Mouse (Mus musculus) erythroblast, embryonic 14.5 days (primary cell): ENCODE results near the gene Smyd3. TPM values are rescaled to one million over a fixed set of nuclear protein-coding genes. Genes with fewer than 3 reads are reported as not detected.

Experiments used
- H3K27me3 ChIP-seq: 2 replicates; pipeline ENCODE4 v1.6.1; 2012; ENCODE audit warnings: inconsistent platforms; ENCODE audit not compliant: control insufficient read depth
- H3K36me3 ChIP-seq: 2 replicates; pipeline ENCODE4 v1.6.1; 2012; ENCODE audit warnings: mild to moderate bottlenecking, inconsistent platforms; ENCODE audit not compliant: control insufficient read depth
- H3K4me1 ChIP-seq: 2 replicates; pipeline ENCODE4 v1.6.1; 2012; ENCODE audit warnings: inconsistent platforms; ENCODE audit not compliant: control insufficient read depth
- H3K4me3 ChIP-seq: replicated peaks from 2 replicates; pipeline ENCODE3; 2012; ENCODE audit warnings: moderate library complexity, mild to moderate bottlenecking, inconsistent platforms
- H3K9me3 ChIP-seq: 2 replicates; pipeline ENCODE4 v1.6.1; 2012; ENCODE audit warnings: low read length, inconsistent platforms, mixed read lengths; ENCODE audit not compliant: control insufficient read depth
- GATA1 ChIP-seq: IDR thresholded peaks from 2 replicates; pipeline ENCODE4 v1.6.1; 2012; ENCODE audit warnings: low read length, inconsistent platforms, mixed read lengths
- TAL1 ChIP-seq: IDR thresholded peaks from 3 replicates; pipeline ENCODE4 v1.6.1; 2012; ENCODE audit warnings: low read length, inconsistent platforms, mixed read lengths
- polyA plus RNA-seq: library from polyadenylated mRNA; stranded (reverse); fragments of >175 nt; gene quantifications from 2 replicates; pipeline ENCODE4 v1.2.3, GENCODE M21; 2012

Smyd3 gene
- polyA plus RNA-seq, 1 experiment = 0.09 TPM

DNA sequence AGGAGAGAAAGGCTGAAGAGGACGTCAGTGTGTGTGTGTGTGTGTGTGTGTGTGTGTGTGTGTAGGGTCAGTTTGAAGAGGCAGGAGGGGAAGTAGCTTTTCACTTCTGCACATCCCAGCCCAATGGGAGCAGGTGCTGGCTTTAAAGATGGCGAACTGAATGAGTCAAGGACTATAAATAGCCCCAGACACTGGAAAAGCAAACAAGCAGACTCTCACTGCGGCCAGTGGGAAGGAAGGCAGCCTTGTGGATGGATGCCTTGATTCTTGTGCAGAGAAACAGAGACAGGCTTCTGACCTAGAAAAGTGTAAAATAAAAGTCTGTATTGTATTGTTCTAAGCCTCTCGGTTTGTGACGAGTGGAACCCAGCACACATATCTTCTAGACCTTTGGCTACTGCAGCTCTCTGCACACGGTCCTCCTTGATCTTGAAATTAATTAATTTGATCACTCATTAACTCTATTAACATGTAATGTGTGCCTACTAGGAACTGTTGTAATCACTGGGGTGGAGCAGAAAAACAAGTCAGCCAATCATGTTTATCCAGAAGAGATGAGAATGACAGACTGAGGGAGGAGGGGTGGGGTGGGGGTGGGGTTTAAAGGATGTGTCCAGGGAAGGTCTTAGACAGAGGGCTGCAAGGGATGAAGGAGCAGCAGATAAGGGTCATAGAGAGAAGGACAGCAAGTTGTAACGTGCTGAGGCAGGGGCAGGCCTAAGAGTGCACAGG, 463.3 kb downstream of the Smyd3 start:
- no peak for TF ChIP-seq GATA1
- TF ChIP-seq TAL1 = no peak
- H3K27me3 ChIP-seq = no peaks in the 10 kb centered on the region
- peaks cover 18% of the 10 kb centered on the region for H3K4me1 ChIP-seq
- H3K4me3 ChIP-seq = no peak overlapping the region
- no peaks in the 10 kb centered on the region for H3K9me3 ChIP-seq
- H3K36me3 ChIP-seq = no peaks in the 10 kb centered on the region

DNA sequence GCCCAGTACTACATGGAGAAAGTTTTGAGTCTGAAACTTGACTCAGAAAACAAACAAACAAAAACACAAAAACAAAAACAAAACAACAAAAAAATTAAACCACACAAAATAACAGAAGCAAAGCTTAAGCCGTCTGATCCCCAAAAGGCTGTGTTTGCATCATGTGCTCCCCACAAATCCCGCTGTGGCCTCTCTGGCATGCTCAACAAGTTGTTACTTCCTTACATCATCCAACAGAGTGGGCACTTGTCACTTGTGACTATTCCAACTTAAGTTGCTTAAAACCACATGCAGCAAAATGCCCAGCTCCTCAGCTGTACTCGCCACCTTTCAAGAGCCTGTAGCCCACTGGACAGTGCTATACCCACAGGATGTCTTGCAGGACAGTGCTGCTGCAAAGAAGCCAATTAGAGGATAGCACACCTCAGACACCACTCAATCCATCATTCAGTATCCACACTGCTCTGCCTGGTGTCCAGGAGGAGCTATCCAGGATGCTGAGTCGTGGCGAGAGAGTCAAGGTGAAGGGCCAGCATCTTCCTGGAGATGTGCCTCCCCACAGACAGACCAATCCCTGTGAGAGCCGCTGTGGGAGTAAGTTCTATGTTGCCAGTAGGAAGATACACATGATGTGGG, 465.2 kb downstream of the Smyd3 start:
- no peak for TF ChIP-seq TAL1
- TF ChIP-seq GATA1 = no peak
- Histone ChIP-seq H3K36me3 (no peaks in the 10 kb centered on the region), H3K4me1 (peaks cover 16% of the 10 kb centered on the region), H3K27me3 (no peaks in the 10 kb centered on the region), H3K9me3 (no peaks in the 10 kb centered on the region), H3K4me3 (no peak overlapping the region)

DNA sequence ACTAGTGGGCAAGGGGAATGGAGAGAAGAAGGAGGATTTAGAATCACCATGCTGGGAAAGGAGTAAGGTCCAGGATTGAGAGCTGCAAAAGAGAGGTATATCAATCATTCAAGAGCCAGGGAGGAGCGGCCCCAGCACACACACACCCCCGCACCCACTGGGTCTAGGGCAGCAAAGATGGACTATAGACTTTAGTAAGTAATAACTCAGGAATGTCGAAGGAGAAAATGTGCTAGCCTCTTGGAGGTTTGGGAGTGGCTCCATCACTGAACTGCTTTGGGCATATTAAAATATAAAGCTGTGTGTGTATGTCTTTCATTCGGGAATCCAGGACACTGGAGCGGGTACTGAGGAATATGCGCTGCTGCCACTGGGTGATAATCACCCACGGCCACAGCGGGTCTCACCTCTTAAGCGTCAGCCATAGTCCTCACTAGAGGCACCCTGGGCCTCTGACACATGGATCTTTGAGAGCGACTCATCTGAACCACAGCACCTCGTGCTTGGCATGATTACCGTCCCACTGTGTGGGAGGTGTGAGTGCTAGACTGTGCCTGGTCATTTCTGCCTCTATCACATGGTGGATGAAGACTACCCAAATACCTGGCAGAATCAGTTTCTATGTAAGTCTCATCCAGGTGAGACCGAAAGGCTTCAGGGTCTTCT, 469.8 kb downstream of the Smyd3 start:
- Histone ChIP-seq H3K9me3 (no peaks in the 10 kb centered on the region), H3K4me3 (no peak overlapping the region), H3K36me3 (no peaks in the 10 kb centered on the region), H3K27me3 (no peaks in the 10 kb centered on the region), H3K4me1 (no peaks in the 10 kb centered on the region)
- TF ChIP-seq GATA1 = no peak
- no peak for TF ChIP-seq TAL1

DNA sequence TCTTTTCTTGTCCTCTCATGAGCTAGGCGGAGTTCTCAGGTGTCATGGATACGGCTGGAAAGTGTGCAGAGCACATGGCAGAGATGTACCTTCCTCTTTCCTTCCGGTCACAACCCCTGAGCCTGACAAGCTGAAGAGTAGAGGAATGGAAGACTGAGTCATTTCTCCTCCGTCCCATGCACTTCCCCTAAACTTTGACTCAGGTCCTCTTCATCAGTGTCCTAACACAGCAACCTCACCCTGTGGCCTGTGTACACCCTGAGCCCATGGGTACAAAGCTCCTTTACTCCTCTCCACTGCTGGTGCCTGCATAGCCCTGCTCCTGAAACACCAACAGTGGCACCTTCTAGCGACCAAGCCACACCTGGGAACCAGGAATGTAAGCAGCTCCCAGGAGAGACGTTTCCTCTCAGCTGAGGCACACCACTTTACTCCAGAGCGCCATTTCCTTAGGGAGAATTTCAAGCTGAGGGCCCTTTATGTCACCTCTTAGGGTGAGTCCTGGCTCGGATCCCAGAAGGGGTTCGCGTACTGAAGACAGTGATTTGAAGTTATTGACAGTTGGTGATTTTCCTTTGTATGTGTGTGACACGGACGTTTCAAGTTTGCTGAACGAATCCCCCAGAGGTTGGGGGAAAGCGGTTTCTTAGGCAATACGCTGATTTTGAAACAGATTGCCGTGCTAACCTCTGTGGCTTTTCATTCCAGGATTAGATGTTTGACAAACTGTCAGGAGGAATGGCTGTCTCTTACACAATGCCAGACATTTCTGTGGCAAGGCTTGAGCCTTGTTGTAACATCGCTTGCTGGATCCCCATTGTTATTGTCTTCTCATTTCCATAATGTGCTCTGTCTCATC, 471.8 kb downstream of the Smyd3 start:
- no peaks in the 10 kb centered on the region for H3K27me3 ChIP-seq
- H3K4me1 ChIP-seq = no peaks in the 10 kb centered on the region
- H3K4me3 ChIP-seq = no peak overlapping the region
- TF ChIP-seq GATA1 (no peak), TAL1 (no peak)
- H3K9me3 ChIP-seq = no peaks in the 10 kb centered on the region
- no peaks in the 10 kb centered on the region for H3K36me3 ChIP-seq

DNA sequence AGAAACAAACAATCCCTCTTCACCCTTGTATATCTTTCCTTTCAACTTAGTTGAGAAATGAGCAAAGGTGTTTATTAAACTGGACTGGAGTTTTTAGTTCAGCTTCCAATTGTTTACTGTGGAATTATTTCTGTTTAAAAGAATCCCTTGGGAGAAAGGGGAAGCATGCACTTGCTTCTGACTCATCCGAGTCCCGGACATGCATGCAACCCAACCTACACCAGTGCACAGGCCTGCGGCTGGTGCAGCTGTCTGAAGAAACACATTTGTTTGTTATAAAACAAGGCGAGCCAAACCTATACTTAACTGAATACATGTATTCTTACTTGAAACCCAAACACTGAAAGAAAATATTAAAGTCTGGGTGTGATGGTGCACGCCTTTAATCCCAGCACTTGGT, 473.7 kb downstream of the Smyd3 start:
- TF ChIP-seq TAL1 = no peak
- TF ChIP-seq GATA1 = no peak
- H3K27me3 ChIP-seq = no peaks in the 10 kb centered on the region
- no peaks in the 10 kb centered on the region for H3K9me3 ChIP-seq
- H3K36me3 ChIP-seq = no peaks in the 10 kb centered on the region
- H3K4me1 ChIP-seq = no peaks in the 10 kb centered on the region
- no peak overlapping the region for H3K4me3 ChIP-seq

DNA sequence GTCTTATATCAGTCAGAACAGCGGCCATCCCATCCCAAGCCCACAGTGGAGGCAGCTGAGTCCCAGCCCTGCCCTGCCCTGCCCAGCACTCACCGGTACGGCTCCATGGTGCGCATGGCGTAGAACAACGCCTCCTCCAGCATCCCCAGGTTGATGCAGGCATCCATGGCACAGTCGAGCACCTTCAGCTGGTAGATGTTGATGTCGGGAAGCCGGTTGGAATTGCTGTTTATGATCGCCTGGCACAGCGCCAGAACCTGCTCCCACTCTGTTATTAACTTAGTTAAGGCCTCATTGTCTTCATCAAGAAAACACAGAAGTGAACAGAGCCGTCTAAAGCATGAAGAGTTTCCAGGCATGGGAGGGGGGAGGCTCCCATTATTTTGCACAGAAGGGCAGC, 474.2 kb downstream of the Smyd3 start:
- Histone ChIP-seq H3K4me1 (no peaks in the 10 kb centered on the region), H3K4me3 (no peak overlapping the region), H3K27me3 (no peaks in the 10 kb centered on the region), H3K9me3 (no peaks in the 10 kb centered on the region), H3K36me3 (no peaks in the 10 kb centered on the region)
- no peak for TF ChIP-seq GATA1

DNA sequence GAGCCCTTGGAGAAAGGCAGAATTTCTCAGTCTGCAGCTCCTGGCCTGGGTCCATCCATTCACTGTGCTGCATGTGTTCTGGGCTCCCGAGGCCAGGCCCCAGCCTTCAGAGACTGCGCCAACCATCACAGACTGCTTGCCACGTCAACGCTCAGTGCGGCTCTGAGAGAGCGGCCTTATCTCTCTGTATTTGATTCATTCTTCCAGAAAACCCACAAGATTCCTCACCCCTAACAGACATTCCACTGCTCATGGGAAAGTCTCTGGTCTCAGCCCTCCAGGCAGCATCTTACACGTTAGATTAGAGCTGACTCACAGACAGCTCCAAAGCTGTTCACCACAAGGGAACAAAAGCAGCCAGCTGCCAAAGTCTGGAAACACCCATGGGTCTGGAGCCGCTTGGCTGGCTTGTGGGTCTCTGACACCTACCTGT, 475.9 kb downstream of the Smyd3 start:
- Histone ChIP-seq H3K4me1 (no peaks in the 10 kb centered on the region), H3K9me3 (no peaks in the 10 kb centered on the region), H3K27me3 (no peaks in the 10 kb centered on the region), H3K4me3 (no peak overlapping the region), H3K36me3 (no peaks in the 10 kb centered on the region)
- TF ChIP-seq TAL1 (no peak), GATA1 (no peak)

DNA sequence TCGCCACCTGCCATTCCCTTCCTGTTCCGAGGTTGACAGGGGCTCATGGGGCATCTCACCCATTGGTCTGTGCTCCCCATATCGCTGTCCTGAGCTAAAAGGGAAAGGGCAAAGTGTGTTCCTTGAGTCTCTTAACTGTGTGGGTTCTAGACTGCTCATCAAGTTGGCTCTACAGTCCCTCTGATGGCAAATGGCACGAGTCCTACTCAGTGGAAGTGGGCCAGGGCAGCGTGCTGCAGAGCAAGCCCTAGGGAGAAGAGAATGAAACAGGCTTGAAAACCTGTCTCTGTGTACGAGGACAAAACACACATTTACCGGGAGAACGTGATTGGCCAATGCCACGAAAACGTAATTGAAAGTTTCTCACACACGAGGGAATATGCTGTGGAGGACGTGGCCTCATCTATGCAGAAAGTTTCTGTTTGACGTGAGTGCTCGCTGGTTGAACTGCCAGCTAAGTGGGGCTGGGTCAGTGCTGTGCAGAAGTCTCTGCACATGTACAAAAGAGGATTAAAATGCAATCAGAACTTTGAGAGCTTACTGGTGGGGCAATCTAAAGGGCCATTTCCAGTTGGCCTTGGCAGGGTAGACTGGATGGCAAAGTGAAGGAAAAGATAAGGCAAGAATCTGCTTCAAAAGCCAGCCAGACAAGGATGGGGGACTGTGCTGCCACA, 476.5 kb downstream of the Smyd3 start:
- Histone ChIP-seq H3K9me3 (no peaks in the 10 kb centered on the region), H3K4me3 (no peak overlapping the region), H3K27me3 (no peaks in the 10 kb centered on the region), H3K36me3 (no peaks in the 10 kb centered on the region), H3K4me1 (no peaks in the 10 kb centered on the region)
- no peak for TF ChIP-seq GATA1
- TF ChIP-seq TAL1 = no peak

DNA sequence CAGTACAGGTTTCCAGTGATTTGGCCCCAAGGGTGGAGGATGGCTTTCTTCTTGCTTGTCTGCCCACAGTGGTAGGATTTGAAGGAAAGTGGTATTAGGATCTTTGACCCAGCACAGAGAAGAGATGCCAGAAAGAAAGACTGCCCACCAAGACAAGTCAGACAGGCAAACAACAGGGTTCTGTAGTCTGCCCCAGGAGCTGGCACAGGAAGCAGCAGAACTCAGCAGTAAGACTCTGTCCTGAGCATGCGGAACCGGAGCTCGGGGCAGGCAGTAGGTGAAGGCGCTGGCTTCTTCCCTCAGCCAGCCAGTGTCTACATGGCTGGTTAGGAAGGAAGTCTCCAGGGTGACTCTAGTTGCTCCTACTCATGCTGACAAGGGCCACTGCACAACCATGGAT, 479.0 kb downstream of the Smyd3 start:
- no peaks in the 10 kb centered on the region for H3K4me1 ChIP-seq
- TF ChIP-seq GATA1 (no peak), TAL1 (no peak)
- H3K4me3 ChIP-seq = no peak overlapping the region
- H3K36me3 ChIP-seq = no peaks in the 10 kb centered on the region
- no peaks in the 10 kb centered on the region for H3K9me3 ChIP-seq
- H3K27me3 ChIP-seq = no peaks in the 10 kb centered on the region
